Mouse (Mus musculus) megakaryocyte progenitor cell, adult 5-6 weeks (primary cell): ENCODE measurements around the gene Dnmt3l. TPM values are rescaled to one million over a fixed set of nuclear protein-coding genes. Genes with fewer than 3 reads are reported as not detected.
"Not testable (repeated sequence)": the region's sequence is repeated elsewhere in the genome, so short reads cannot be mapped to it uniquely, and the experiment has no call there.

Experiments
- ATAC-seq: replicated peaks from 2 replicates; pipeline ENCODE4 v1.8.0; 2016; ENCODE audit warnings: mild to moderate bottlenecking, moderate TSS enrichment, inconsistent platforms; ENCODE audit not compliant: poor library complexity
- total RNA-seq, 2 experiments: library from RNA; stranded (forward) in 1 of 2; stranded (reverse) in 1 of 2; fragments of 157-497, 149-512 nt in 1 of 2; fragments of 200-1000 nt in 1 of 2; gene quantifications; 2 replicates each; pipeline versions ENCODE4 v1.2.3 to v1.2.4; 2015 to 2017

Gene Dnmt3l
- total RNA-seq, 2 experiments from 2014 or later: 1.5 to 3.2 TPM

DNA sequence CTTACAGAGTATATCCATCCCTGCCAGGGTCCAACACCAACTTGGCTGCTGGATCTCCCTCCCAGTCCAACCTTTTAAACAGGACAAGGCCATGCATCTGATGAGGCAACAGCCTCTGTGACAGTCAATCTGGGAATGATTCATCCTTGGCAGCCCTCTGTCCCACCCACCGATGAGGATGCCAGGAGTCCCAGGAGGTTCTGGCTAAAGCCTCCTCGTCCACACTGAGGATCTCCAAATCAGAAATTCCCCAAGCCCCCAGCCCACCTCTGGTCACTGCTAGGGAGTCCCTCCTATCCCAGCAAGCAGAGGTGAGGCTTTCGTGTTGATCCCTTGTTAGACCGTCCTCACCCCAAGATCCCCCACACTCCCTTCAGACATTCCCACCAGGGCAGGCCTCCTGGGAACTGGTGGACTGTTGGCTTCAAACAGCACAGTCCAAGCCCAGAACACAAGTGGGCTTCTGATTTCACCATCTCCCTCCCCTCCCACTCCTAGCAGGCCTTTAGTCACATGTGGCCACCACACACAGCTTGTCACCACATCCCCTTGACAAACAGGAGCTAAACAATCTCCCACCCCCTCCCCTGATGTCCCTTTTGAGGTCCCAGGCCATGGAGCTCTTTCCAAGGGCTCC, 38.3 kb downstream of the Dnmt3l start:
- peak; percentile 61 for ATAC-seq

DNA sequence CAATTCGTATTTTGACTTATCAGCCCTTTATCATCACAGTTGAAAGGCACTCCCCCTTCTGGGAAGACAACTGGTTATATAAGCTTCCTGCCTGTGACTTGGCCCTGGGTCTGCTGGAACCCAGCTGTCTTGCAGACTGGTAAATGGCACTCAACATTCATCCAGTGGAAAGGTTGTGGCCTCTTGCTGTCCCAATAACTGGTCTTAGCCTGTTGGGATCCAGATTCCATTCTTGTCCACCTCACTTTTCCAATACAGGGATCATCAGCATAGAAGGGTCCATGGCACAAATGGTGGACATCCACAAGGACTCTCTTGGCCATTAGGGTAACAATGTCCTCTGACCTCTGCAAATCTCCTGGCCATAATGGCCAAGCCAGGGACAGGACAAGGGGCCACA, 42.3 kb downstream of the Dnmt3l start:
- no peak for ATAC-seq

DNA sequence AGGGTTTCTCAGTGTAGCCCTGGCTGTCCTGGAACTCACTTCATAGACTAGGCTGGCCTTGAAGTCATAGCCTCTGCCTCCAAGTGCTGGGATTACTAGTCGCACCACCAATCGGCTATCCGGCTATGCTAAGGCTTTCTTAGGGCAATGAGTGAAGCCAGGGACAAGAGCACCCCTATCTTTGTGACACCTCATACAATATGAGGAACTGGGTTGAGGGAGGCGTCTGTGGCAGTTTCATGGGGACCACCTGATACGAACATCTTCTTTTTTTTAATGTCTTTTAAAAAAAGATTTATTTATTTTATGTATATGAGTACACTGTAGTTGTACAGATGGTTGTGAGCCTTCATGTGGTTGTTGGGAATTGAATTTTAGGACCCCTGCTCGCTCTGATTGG, 44.0 kb downstream of the Dnmt3l start:
- ATAC-seq: no peak

DNA sequence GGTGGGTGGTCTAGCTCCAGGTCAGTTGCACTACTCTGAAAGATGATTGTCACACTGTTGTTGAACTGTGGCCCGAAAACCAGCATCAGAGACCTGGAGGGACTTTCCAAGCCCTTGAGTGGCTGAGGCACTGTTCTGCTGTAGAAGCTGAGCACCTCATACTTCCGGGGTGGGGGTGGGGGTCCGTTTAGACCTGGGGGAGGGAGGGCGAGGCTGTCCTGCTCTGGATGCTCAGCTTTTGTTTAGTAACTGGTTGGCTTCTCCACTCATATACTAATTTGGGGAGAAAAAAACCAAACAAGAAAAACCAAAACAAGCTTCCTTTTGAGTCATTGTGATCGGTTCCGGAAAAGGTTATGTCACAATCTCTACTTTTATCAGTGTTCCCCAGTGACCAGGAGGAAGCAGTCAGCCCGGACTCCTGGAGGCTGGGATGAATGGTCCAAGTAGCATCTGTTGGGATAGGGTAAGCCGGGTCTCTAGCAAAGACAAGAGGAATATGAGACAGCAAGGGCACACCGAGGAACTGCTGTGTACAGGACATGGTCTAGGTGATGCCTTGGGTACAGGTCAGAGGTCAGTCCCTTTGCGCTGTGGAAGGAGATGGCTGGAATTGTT, 44.8 kb downstream of the Dnmt3l start:
- peak; percentile 67 for ATAC-seq

DNA sequence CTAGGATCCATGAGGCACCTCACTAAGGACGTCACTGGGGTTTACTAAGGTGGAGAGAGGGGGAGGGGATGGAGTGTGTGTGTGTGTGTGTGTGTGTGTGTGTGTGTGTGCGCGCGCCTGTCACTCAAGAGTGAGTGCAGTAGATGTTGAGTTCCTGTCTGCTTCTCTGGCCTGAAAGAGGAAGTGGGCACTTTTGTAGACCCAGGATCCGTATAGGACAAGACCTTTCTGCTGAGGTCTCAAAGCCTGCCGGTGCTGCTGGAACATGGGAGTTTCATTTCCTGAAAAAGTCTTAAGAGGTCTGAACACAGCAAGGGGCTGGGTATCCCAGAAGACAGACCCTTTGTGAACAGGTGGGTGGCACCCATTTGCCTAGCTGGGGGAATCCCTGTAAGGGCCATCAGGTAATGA, 45.4 kb downstream of the Dnmt3l start:
- ATAC-seq: peak; percentile 89

DNA sequence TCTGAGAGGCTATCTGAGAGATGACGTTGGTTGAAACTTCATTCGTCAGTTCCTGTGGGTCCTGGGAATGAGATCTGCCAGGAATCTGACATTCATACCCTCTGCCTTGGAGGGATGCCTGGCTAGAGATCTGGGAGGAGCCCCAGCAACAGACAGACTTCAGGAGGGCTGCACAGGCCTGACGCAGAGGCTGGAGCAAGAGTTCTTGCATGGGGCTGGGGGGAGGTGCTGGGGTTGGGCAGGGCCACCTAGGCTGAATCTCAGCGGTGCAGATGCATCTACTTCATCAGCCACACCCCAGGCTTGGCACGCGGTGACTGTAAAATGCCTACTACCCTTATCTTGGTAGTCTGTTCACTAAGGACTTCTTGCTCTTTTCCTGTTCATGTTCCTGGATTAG, 48.5 kb downstream of the Dnmt3l start:
- ATAC-seq: peak; percentile 16

DNA sequence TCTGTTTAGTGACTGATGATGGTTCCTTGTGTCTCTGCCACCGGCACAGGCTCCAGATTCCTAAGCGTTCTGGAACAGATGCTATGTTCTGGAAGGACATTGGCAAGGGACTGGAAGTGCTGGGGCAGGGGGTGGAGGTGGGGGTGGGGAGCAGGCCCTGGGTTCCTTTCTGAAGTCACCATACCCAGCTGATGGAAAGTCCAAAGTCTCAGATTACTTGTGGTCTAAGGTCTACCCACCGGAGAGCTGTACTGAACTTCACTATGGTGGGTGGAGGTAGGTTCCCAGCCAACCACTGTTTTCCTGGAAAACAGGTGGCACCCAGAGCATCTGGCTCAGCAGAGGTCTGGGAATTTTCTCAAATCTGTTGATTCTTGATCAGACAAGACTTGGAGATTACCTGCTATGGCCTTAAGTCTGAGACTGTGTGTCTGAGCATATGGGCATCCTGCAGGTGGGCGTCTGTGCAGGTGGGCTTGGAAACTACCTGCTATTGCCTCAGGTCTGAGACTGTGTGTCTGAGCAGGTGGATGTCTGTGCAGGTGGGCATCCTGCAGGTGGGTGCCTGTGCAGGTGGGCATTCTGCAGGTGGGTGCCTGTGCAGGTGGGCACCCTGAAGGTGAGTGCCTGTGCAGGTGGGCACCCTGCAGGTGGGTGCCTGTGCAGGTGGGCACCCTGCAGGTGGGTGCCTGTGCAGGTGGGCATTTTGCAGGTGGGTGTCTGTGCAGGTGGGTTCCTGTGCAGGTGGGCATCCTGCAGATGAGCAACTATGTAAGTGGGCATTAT, 49.2 kb downstream of the Dnmt3l start:
- ATAC-seq: no peak

DNA sequence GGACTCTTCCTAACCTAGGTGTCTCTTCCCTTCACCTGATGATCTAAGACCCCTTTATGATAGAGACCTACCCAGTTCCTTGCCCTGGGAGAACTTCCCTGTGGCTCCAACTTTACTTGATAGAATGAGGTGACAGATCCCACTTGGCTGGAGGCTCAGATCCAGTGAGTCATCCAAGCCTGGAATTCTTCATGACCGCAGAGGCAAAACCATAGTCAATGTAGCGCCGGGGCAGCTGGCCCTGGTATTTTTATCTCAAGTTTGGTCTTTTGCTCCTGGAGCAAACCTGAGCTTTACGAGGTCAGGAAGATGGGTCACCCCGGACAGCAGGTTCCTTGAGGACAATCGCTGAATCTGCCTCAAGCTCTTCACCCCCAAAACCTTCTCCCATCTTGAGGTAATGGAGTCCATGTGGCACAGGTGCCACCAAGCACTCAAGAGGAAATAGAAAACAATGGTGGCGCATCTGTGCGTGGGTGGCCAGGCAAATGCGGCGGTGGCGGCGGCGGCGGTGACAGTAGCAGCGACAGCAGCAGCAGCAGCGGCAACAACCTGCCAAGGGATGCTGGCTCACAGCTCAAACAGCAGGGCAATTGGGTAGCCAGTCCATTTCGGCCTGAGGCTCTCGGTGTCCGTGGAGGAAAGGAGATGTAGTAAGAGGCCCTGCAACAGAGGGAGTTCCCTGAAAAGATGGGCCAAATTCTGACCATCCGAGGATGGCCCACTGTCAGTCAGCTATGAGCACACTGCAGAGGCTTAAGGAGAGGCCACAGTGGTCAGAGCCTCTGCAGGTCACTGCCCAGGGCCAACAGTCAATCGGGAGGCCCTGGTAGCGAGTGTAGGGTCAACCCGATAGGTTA, 50.3 kb downstream of the Dnmt3l start:
- ATAC-seq: no peak

DNA sequence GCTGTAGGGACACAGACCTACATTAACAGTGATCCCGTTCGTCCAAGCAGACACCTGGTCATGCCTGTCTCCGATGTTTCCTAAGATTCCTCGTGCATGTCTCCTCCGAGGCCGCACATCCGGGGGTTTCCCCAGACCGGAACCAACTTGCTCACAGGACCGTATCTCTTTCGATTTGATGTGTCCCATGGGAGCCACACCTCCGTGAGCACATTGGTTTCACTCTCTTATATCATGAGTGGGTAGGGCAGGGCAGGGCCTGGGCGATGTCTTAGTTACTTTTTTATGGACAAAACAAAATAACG, 50.9 kb downstream of the Dnmt3l start:
- ATAC-seq: no peak

DNA sequence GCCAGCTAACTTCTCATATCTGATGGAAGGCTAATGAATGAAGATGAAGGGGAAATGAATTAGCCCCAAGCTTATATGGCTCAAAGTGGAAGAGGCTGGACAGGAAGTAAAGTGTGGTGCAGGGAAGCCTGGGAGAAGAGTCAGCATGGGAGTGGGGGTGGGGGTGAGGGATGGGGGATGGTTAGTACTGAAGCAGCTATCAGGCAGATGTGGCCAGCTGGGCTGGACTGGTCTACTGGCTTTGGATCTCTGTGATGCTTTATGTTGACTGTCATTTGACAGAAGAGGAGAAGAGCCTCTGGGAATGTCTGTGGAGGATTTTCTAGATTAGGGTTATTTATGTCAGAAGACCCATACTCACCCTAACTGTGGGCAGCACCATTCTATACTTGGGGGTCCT, 53.5 kb downstream of the Dnmt3l start:
- no peak for ATAC-seq

DNA sequence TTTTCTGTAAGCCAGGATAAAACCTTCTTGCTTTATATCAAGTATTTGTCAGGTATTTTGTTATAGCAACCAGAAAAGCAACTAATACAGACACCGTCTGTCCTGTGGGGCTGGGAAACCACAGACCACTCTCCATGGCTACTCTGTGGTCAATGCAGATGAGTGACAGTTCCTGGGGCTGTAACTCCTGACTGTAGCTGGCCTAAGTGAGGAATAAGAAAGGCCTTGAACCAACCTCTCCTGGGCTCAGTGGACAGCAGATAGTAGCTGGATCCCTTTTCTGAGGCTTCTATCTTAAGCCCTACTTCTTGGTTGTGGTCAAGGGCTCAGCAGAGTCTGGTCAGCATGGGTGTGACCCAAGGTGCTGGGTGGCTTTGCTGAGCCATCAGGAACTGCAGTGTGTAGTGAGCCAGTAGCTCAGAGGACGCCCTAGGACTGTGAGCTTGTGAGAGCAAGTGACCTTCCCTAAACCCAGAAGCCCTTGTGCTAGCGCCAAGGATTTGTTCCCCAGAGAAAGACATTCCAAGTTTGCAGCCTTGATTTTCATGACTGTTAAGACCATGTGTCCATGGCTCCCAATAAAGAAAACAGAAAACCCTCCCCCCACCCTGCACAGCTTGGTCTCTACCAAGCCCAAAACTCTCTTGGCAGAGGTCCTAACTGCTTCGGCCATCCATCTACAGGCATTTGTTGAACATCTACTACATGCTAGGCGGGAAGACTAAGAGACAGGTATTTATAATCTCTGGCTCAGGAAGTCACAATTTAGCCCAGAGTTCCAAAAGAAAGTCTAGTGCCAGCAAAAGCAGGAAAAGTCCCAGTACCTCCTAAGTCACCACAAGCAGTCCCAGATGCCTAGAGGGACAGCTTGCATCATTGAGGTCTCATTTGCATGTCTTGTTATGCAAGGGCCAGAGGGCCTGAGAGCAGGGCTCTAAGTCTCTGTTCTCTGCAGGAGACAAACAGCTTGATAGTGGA, 54.5 kb downstream of the Dnmt3l start:
- peak; percentile 91 for ATAC-seq

DNA sequence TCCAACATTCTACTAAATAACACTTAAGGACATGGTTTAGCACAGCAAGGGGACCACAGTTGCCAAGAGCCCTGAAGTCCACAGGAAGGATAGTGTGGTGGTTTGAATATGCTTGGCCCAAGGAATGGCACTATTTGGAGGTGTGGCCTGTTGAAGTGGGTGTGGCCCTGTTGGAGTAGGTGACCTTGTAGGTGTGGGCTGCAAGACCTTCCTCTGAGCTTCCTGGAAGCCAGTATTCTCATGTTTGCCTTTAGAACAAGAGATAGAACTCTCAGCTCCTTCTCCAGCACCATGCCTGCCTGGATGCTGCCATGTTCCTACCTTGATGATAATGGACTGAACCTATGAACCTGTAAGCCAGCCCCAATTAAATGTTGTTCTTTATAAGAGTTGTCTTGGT, 58.1 kb downstream of the Dnmt3l start:
- not testable (repeated sequence) for ATAC-seq

DNA sequence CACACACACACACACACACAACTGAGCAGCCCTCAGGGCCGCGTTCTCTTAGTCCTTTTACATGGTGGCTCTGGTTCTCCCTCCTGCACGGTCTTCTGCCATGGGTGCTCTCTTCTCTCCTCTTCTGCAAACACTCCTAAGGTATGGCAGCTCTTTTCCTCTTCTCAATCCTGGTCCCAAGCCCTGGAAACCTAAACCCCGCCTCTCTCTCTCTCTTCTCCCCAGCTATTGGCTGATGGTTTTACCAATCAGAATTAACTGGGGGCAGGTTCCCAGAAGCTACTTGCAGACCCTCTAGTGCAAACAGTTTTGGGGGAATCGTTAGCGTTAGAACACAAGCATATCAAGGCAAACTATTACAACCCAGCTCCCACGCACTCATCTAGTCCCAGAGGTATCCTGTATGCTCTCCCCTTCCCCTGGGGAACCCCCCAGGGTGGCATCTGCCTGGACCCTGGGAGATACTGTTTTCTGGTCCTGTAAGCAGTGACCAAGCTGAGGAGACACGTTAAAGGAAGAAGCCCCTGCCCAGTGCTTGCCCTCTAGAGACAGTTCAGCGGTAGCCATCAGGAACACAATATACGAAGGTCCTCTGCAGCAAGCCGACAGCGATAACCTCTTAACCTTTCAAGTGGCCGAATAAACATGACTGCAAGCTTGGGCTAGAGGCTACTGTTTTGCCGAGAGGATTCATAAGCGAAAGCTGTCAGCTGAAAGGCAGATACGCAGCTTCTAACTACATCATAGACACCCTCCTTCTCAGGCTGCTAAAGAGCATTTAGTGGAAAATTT, 59.4 kb downstream of the Dnmt3l start:
- ATAC-seq: no peak

DNA sequence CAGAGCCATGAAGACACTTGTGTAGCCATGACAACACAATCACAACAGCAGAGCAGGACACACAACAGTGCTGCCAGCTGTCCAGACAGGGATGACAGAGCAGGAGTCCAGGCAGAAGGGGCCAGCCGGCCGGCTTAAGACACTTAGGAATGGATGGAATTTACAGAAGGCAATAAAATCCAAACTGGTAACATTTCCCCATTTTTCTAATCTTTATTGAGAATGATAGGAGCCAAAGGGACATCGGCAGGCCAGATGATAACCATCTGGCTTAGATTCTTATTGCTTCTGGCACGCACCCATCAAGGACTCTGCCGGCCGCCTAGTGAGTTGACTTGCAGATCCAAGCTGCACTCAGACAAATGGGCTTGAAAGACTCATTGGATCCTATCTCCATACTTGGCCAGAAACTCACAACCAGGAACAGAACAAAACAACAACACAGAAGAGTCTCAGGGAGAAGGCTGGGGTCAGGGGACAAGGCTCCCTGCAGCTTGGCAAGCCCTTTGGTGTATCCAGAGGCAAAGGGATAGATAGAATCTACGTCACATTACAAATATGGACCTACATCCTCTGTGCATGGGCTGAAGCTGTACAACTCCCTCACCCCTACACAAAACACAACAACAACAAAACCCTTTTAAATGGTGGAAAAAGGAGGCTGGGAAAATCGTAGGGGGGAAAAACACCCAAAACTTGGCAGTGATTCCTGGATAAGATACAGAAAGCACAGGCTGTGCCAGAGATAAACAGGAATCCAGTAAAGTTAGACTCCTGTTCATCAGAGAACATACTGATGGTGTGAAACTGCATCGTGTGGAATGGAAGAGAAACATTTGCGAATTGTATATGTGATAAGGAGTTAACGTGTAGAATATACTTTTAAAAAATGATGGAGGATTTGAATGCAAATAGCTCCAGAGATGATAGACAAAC, 63.1 kb downstream of the Dnmt3l start:
- no peak for ATAC-seq

DNA sequence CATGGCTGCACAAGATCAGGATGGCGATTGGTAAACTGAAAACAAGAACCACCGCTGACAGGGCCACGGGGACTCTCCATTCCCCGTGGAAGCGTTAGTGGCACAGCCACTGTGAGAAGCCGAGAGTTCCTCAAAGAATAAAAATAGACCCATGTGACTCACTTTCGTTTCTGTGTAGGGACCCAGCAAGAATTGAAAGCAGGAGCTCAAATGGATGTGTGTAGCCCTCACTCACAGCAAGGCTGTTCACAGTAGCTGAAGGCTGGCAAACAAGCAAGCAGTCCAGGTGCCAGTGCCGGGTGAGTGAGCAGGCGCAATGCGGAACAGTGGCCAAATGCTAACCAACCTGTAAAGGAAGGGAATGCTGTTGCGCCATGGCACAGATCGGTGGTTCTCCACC, 63.8 kb downstream of the Dnmt3l start:
- peak; percentile 69 for ATAC-seq
